Mouse (Mus musculus): ENCODE measurements around the gene Sdf2l1.
A peak's percentile ranks its signal among the peaks of the same experiment; 100 is the strongest.
"Not testable (repeated sequence)": the region's sequence is repeated elsewhere in the genome, so short reads cannot be mapped to it uniquely, and the experiment has no call there.

The Sdf2l1 gene

GRCm38 (mm10) chr16:17132089-17132905, at the start of gene Sdf2l1:
Sdf2l1 (minus strand) TSS chr16:17132383.
- DNase-seq (ENCODE audit: low read depth, low spot score) = peak; percentile 94
- Histone ChIP-seq H3K27me3 (ENCODE audit: control insufficient read depth, insufficient read depth, low read length, poor library complexity, severe bottlenecking) (no peaks in the 10 kb centered on the region), H3K36me3 (ENCODE audit: control insufficient read depth, insufficient read depth, low read length, poor library complexity, severe bottlenecking) (no peaks in the 10 kb centered on the region)

GRCm38 (mm10) chr16:17181382-17181781, 49.2 kb upstream of the Sdf2l1 start:
- H3K27me3 ChIP-seq (ENCODE audit: control insufficient read depth, insufficient read depth, low read length, poor library complexity, severe bottlenecking) = no peaks in the 10 kb centered on the region
- peak; percentile 77 for DNase-seq (ENCODE audit: low read depth, low spot score)
- H3K36me3 ChIP-seq (ENCODE audit: control insufficient read depth, insufficient read depth, low read length, poor library complexity, severe bottlenecking) = no peaks in the 10 kb centered on the region

DNA sequence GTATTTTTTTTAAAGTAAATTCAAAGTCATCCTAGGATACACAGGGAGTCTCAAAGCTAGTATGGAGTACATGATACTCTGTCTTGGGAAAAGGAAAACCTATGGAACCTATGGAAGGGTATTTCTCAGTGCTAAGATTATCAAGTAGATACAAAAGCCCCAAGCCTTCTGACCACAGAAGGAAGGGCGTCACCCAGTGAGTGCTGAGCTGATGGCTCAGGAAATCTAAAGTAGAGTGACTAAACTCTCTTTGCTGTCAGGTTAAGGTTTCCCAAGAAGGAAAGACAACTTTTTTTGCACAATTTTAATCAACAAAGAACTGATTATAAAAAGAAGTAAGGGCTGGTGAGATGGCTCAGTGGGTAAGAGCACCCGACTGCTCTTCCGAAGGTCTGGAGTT, 47.5 kb upstream of the Sdf2l1 start:
- DNase-seq (ENCODE audit: low read depth, low spot score) = no peak
- peaks cover 6% of the 10 kb centered on the region for H3K36me3 ChIP-seq (ENCODE audit: control insufficient read depth, insufficient read depth, low read length, poor library complexity, severe bottlenecking)
- no peaks in the 10 kb centered on the region for H3K27me3 ChIP-seq (ENCODE audit: control insufficient read depth, insufficient read depth, low read length, poor library complexity, severe bottlenecking)

DNA sequence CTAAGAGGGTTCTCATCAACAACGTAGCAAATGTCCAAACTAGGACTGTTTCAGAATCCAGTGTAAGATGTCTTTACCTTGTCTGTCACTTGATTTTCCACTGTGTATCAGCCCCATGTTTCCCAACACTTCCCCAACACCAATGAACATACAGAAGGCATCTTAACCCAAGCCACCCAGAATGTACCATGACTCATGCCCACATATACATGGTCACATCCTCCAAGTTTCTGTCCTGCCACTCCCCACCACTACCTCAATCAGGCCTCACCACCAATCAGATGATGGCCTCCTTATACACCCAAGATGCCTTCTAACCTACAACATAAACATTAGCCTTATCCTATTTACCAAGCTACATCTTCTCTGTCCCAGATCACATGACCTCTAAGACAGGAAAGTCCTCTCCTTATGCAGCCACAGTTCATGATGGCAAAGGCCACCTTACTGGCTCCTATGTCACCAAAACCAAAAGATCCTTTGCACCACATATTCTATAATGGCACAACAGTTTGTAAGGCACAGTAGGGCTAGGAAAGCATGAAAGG, 45.5 kb upstream of the Sdf2l1 start:
- Histone ChIP-seq H3K36me3 (ENCODE audit: control insufficient read depth, insufficient read depth, low read length, poor library complexity, severe bottlenecking) (peaks cover 6% of the 10 kb centered on the region), H3K27me3 (ENCODE audit: control insufficient read depth, insufficient read depth, low read length, poor library complexity, severe bottlenecking) (no peaks in the 10 kb centered on the region)
- DNase-seq (ENCODE audit: low read depth, low spot score) = no peak

DNA sequence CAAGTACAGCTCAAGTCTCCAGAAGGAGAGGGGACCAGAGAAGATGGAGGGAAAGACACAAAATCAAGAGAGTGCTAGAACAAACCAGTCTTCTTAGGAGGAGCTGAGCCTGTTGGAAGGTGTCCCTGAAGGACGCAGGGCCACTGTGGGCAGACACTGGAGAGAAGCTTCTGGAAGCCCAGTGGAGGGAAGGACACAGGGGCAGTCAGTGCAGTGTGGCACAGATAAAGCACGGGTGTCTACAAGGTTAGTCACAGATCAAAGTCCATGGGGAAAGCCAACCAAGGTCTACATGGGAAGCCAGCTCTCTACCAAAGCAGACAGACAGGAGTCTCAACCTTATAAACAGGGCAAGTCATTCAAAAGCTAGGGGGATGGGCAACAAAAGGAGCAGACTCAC, 43.6 kb upstream of the Sdf2l1 start:
- H3K27me3 ChIP-seq (ENCODE audit: control insufficient read depth, insufficient read depth, low read length, poor library complexity, severe bottlenecking) = no peaks in the 10 kb centered on the region
- DNase-seq (ENCODE audit: low read depth, low spot score) = no peak
- peaks cover 6% of the 10 kb centered on the region for H3K36me3 ChIP-seq (ENCODE audit: control insufficient read depth, insufficient read depth, low read length, poor library complexity, severe bottlenecking)

DNA sequence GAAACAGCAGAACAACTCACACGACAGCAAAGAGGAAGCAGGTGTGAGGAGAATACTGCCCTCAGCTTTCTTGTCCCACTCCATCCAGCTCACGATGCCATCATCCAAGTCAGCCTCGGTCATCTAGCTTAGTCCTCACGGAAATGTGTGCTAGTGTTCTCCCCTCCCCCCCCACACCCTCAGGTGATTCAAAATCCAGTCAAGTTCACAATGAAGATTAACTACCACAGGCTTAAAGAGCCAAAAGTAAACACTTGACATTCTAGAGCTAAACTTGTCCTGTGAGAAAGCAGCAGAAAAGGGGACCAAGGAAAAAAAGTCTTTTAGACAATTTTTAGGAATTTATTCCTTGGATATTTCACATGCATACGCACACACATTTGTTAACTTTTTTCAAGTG, 35.9 kb upstream of the Sdf2l1 start:
- Histone ChIP-seq H3K27me3 (ENCODE audit: control insufficient read depth, insufficient read depth, low read length, poor library complexity, severe bottlenecking) (no peaks in the 10 kb centered on the region), H3K36me3 (ENCODE audit: control insufficient read depth, insufficient read depth, low read length, poor library complexity, severe bottlenecking) (peaks cover 10% of the 10 kb centered on the region)
- no peak for DNase-seq (ENCODE audit: low read depth, low spot score)

DNA sequence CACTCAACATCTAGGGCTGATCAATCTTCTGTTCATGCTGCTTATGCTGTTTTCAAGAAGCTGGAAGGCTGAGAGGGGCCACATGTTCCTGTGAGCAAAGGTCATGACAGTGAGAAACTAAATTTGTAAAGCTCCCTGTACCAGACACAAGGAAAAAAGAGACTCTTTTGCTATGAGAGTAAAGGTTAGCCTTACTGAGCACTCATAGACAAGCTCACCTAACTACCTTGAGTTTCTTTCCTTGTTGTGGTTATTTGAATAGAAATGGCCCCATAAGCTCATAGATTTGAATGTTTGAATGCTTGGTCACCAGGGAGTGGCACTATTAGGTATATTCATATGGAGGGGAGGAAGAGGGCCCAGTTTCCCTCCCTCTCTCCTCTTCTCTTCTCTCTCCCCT, 35.0 kb upstream of the Sdf2l1 start:
- DNase-seq (ENCODE audit: low read depth, low spot score) = no peak
- Histone ChIP-seq H3K36me3 (ENCODE audit: control insufficient read depth, insufficient read depth, low read length, poor library complexity, severe bottlenecking) (peaks cover 10% of the 10 kb centered on the region), H3K27me3 (ENCODE audit: control insufficient read depth, insufficient read depth, low read length, poor library complexity, severe bottlenecking) (no peaks in the 10 kb centered on the region)

DNA sequence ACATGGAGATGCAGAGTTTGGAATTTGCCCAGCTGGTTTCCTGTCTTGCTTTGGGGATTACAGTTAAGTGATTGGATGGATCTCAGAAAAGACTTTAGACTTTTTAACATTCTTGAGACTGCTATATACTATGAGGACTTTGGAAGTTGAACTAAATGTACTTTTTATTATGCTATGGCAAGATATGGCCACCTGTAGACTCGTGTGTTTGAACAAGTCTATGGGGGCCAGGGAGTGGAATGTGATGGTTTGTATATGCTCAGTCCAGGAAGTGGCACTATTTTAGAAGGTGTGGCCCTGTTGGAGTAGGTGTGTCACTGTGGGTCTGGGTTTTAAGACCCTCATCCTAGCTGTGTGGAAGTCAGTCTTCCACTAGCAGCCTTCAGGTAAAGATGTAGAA, 33.3 kb upstream of the Sdf2l1 start:
- not testable (repeated sequence) for H3K27me3 ChIP-seq (ENCODE audit: control insufficient read depth, insufficient read depth, low read length, poor library complexity, severe bottlenecking); DNase-seq (ENCODE audit: low read depth, low spot score); H3K36me3 ChIP-seq (ENCODE audit: control insufficient read depth, insufficient read depth, low read length, poor library complexity, severe bottlenecking)

GRCm38 (mm10) chr16:17154346-17154745, 22.2 kb upstream of the Sdf2l1 start:
- Histone ChIP-seq H3K36me3 (ENCODE audit: control insufficient read depth, insufficient read depth, low read length, poor library complexity, severe bottlenecking) (peaks cover 8% of the 10 kb centered on the region), H3K27me3 (ENCODE audit: control insufficient read depth, insufficient read depth, low read length, poor library complexity, severe bottlenecking) (no peaks in the 10 kb centered on the region)
- DNase-seq (ENCODE audit: low read depth, low spot score) = no peak

DNA sequence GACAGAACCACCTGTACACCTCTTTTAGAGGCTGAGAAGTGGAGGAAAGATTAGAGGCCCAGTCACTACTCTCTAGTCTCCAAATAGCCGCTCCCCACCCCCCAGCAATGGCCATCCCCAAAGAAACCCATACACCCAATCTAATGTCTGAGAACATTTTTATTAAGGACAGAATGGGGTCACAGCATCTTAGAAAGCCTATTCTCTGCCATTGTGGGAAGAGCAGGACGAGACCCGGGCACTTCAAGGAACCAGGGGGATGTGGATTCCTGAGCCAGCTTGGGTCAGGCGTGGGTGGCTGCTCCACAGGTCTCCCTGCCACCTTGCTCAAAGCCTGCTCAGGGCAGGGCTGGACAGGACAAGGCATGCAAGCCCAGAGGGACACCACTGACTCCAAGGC, 19.7 kb upstream of the Sdf2l1 start:
- H3K36me3 ChIP-seq (ENCODE audit: control insufficient read depth, insufficient read depth, low read length, poor library complexity, severe bottlenecking) = peaks cover 6% of the 10 kb centered on the region; the same call in 1 of the 2 replicates
- no peak for DNase-seq (ENCODE audit: low read depth, low spot score)

GRCm38 (mm10) chr16:17150520-17151258, 18.5 kb upstream of the Sdf2l1 start:
- no peaks in the 10 kb centered on the region for H3K27me3 ChIP-seq (ENCODE audit: control insufficient read depth, insufficient read depth, low read length, poor library complexity, severe bottlenecking)
- H3K36me3 ChIP-seq (ENCODE audit: control insufficient read depth, insufficient read depth, low read length, poor library complexity, severe bottlenecking) = peaks cover 3% of the 10 kb centered on the region; the same call in 1 of the 2 replicates
- no peak for DNase-seq (ENCODE audit: low read depth, low spot score)

More for the DNA sequence above, 19.7 kb upstream of the Sdf2l1 start:
- no peaks in the 10 kb centered on the region for H3K27me3 ChIP-seq (ENCODE audit: control insufficient read depth, insufficient read depth, low read length, poor library complexity, severe bottlenecking)

DNA sequence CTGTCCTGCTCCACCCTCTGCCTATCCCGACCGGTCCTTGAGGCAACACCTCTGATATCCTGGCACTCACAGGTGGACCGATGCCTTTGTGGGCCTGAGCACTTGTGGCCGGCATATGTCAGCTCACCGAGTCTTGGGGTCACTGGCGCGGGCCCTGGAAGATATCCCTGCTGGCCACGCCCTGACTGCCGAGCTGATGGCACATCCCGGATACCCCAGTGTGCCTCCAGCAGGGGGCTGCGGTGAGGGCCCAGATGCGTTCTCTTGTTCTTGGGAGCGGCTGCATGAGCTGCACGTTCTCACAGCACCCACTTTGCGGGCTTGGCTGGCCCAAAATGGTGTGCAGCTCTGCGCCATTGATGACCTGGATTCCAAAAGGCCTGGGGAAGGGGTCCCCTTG, 15.9 kb upstream of the Sdf2l1 start:
- DNase-seq (ENCODE audit: low read depth, low spot score) = peak; percentile 19
- H3K36me3 ChIP-seq (ENCODE audit: control insufficient read depth, insufficient read depth, low read length, poor library complexity, severe bottlenecking) = no peaks in the 10 kb centered on the region; the same call in 1 of the 2 replicates
- no peaks in the 10 kb centered on the region for H3K27me3 ChIP-seq (ENCODE audit: control insufficient read depth, insufficient read depth, low read length, poor library complexity, severe bottlenecking)

DNA sequence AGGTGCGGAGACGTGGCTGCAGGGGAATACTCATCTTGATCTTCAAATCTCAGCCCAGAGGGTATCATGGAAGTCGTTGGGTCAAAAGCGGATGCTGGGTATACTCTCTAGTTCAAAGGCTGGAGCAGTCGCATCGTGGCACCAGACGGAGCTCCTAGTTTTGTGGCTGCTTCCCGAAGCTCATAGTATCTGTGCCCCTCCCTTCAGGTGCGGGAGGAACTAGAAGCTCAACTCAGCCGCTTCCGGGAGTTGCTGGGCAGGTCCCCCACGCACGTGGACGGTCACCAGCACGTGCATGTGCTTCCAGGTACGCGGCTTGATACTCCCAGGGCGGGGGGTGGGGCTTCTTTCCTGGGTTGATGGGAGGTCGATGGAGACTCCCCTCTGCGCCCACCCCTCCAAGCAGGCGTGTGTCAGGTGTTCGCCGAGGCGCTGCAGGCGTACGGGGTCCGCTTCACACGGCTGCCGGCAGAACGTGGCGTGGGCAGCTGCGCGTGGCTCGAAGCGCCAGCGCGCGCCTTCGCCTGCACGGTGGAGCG, 15.3 kb upstream of the Sdf2l1 start:
- Histone ChIP-seq H3K27me3 (ENCODE audit: control insufficient read depth, insufficient read depth, low read length, poor library complexity, severe bottlenecking) (no peaks in the 10 kb centered on the region), H3K36me3 (ENCODE audit: control insufficient read depth, insufficient read depth, low read length, poor library complexity, severe bottlenecking) (no peaks in the 10 kb centered on the region)
- DNase-seq (ENCODE audit: low read depth, low spot score) = peak; percentile 52

GRCm38 (mm10) chr16:17146772-17147235, 14.6 kb upstream of the Sdf2l1 start, which contains the start of gene Ccdc116:
Ccdc116 (minus strand) TSS chr16:17147229.
- no peaks in the 10 kb centered on the region for H3K27me3 ChIP-seq (ENCODE audit: control insufficient read depth, insufficient read depth, low read length, poor library complexity, severe bottlenecking)
- peak; percentile 86 for DNase-seq (ENCODE audit: low read depth, low spot score)
- no peaks in the 10 kb centered on the region for H3K36me3 ChIP-seq (ENCODE audit: control insufficient read depth, insufficient read depth, low read length, poor library complexity, severe bottlenecking)

DNA sequence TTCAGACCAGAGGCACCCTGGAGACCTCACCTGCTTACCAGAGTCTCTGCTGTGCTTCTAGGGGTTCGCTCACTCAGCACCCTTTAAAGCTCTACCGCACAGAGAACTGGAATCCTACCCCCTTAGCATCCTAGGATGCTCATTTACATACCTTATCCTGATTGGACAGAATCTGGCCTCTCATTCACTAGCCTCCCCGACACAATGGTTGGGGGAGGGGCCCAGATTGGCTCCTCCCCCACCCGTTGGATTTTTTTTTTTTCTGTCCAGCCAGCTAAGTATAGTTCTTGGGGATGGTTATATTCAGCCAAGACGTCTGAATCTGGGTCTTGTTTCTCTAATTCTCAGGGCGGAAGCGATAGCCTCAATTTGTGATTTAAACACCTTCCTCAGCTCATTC, 12.2 kb upstream of the Sdf2l1 start, which contains the start of gene Ydjc:
Gene Ydjc (plus strand): TSS at position 283 of the 400 bp plus-strand sequence.
- peak; percentile 13 for DNase-seq (ENCODE audit: low read depth, low spot score)
- no peaks in the 10 kb centered on the region for H3K36me3 ChIP-seq (ENCODE audit: control insufficient read depth, insufficient read depth, low read length, poor library complexity, severe bottlenecking)
- H3K27me3 ChIP-seq (ENCODE audit: control insufficient read depth, insufficient read depth, low read length, poor library complexity, severe bottlenecking) = no peaks in the 10 kb centered on the region
